Mouse (Mus musculus) forebrain, embryonic 13.5 days (tissue): ENCODE results near the gene Baz2b. TPM values are rescaled to one million over a fixed set of nuclear protein-coding genes. Genes with fewer than 3 reads are reported as not detected.

Experiments used
- ATAC-seq: fragments of 200-750 bp; cut with Nextera tagmentation; 2 replicates; pipeline ENCODE4 v1.8.0; 2017
- H3K27ac ChIP-seq: fragments of 300-500 bp; sonication (generic); 2 replicates; pipeline ENCODE4 v1.5.1; 2015; ENCODE audit warnings: inconsistent platforms, mild to moderate bottlenecking, moderate library complexity
- H3K27me3 ChIP-seq: fragments of 300-500 bp; sonication (generic); 2 replicates; pipeline ENCODE4 v1.6.1; 2015; ENCODE audit warnings: mild to moderate bottlenecking, inconsistent platforms
- H3K36me3 ChIP-seq: fragments of 300-500 bp; sonication (generic); 2 replicates; pipeline ENCODE4 v1.6.1; 2015; ENCODE audit warnings: mild to moderate bottlenecking, inconsistent platforms; ENCODE audit not compliant: poor library complexity, severe bottlenecking
- H3K4me1 ChIP-seq: fragments of 300-500 bp; sonication (generic); 2 replicates; pipeline ENCODE4 v1.6.1; 2015; ENCODE audit warnings: inconsistent platforms
- H3K4me2 ChIP-seq: fragments of 300-500 bp; sonication (generic); 2 replicates; pipeline ENCODE4 v1.6.1; 2015; ENCODE audit warnings: inconsistent platforms, mild to moderate bottlenecking, moderate library complexity
- H3K4me3 ChIP-seq: fragments of 300-500 bp; sonication (generic); 2 replicates; pipeline ENCODE4 v1.5.1; 2015; ENCODE audit warnings: mild to moderate bottlenecking, inconsistent platforms
- H3K9ac ChIP-seq: fragments of 300-500 bp; sonication (generic); 2 replicates; pipeline ENCODE4 v1.6.1; 2015; ENCODE audit warnings: mild to moderate bottlenecking, inconsistent platforms
- H3K9me3 ChIP-seq: fragments of 300-500 bp; sonication (generic); replicated peaks from 2 replicates; pipeline ENCODE4 v1.6.1; 2016; ENCODE audit warnings: inconsistent platforms
- WGBS: fragments of 180-500 bp; shearing (Covaris S2); methylation state at CpG from one replicate; pipeline ENCODE4 v1.1.7; 2015; 5-methylcytosine and 5-hydroxymethylcytosine counted together
- polyA plus RNA-seq: library from polyadenylated mRNA; unstranded; fragments of >200 nt; fragmentation: Nextera tagmentation; extraction: Ambion mirVana; gene quantifications from 2 replicates; pipeline ENCODE4 v1.2.1, GENCODE M21; 2015

Baz2b gene
- polyA plus RNA-seq, 1 experiment from 2014 or later, result 85.7 TPM

DNA sequence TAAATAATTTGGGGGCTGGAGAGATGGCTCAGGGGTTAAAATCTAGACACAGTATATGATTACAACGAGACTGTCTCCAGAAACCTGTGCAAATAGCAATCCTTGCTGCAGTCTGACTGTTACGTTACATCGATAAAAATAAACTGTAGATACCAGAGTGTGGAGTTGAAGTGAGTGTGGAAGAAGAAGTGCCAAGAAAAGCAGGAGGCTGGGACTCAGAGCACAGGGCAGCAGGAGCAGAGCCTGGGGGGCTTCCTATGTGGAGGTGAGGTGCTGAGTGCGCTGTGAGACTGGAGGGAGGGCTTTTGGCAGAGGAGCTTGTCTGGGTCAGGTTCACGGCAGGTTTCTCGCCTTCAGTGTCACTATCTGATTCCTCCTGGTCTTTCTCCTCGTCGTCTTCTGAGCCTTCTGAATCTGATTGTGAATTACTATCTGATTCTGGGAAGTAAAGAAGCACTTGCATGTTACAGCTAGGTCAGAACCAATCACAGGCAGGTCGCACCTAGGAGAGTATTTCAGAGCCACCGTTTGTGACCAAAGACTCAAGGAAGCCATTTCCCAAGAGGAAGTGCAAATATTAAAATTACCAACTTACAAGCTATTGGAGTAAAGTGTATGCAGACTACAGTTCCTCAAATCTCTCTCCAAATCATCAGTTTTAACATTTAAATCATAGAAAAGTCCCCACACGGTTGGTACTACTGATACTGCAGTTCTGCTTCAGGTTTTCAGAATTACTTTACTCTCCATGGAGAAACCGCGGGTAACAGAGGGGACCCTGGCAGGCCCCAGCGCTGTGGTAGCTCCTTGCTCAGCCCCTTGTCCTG is 249.8 kb downstream of the Baz2b start:
- H3K27ac ChIP-seq, result no peak overlapping the region
- WGBS, result 91% methylated on average over 14 of the region's 14 CpGs
- no peak for ATAC-seq
- H3K9ac ChIP-seq, result no peak overlapping the region
- H3K36me3 ChIP-seq, result peaks cover 49% of the 10 kb centered on the region
- no peaks in the 10 kb centered on the region for H3K27me3 ChIP-seq
- peaks cover 7% of the 10 kb centered on the region for H3K4me1 ChIP-seq
- H3K9me3 ChIP-seq, result no peaks in the 10 kb centered on the region
- H3K4me2 ChIP-seq, result no peak overlapping the region
- no peak overlapping the region for H3K4me3 ChIP-seq

DNA sequence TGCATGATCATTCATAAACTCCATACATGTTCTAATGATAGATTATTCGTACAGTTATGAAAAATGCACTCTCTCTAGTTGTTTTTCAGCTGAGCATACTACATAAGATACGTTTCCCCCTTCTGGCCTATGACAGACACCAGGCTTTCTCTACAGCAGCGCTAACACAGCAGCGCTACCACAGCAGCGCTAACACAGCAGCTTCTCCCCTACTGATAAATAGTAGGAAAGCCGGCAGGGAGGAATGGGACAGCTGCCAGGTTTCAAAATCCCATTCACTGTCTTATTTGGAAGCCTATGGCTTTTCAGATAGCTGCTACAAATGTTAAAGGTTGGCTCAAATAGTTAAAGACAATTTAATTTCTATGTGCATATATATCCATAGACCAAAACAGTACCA is 251.1 kb downstream of the Baz2b start:
- no peak overlapping the region for H3K4me2 ChIP-seq
- peaks cover 7% of the 10 kb centered on the region for H3K4me1 ChIP-seq
- no peaks in the 10 kb centered on the region for H3K9me3 ChIP-seq
- no peak overlapping the region for H3K9ac ChIP-seq
- WGBS, result 40% methylated on average over 6 of the region's 6 CpGs
- H3K4me3 ChIP-seq, result no peak overlapping the region
- H3K27me3 ChIP-seq, result no peaks in the 10 kb centered on the region
- peaks cover 53% of the 10 kb centered on the region for H3K36me3 ChIP-seq
- no peak overlapping the region for H3K27ac ChIP-seq
- ATAC-seq, result peak; percentile 48; the same call in 1 of the 2 replicates

DNA sequence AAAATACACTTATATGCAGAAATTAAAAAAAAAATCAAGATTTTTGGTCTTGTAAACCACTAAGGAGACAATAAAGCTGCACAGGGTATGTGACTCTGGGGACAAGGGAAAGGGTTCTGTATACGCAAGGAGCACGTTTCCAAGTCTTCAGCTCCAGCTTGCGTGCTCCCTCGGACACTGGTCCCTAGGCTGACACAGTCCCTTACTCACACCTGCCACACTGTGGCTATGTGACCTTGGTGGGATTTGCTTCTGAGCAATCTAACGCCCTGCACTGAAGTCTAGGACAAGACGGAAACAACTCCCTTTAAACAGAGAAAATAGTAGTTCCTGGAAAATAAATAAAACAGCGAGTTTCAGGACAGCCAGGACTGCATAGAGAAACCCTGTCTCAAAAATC is 253.7 kb downstream of the Baz2b start:
- 90% methylated on average over 7 of the region's 7 CpGs for WGBS

DNA sequence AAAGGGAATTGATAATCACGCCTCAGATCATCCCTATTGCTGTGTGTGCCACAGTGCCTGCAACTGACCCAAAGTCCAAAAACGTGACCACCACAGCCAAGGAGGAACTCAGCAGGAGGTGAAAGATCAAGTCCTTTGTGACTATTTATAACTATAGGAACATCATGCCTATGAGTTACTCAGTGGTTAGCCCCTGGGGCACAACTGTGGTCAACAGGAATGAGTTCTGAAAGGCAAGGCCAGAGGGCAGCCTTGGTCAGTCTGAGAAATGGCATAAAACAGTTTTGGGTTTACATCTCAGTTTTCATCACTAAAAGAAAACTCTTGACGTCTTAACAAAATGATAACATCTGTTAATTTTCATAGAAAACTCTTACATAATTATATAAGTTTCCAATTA is 254.8 kb downstream of the Baz2b start:
- no peak for ATAC-seq
- no peak overlapping the region for H3K4me2 ChIP-seq
- H3K27ac ChIP-seq, result no peak overlapping the region
- 68% methylated on average over 3 of the region's 3 CpGs for WGBS
- H3K36me3 ChIP-seq, result peaks cover 45% of the 10 kb centered on the region
- peaks cover 7% of the 10 kb centered on the region for H3K4me1 ChIP-seq
- H3K27me3 ChIP-seq, result no peaks in the 10 kb centered on the region
- H3K9me3 ChIP-seq, result no peaks in the 10 kb centered on the region
- H3K4me3 ChIP-seq, result no peak overlapping the region
- H3K9ac ChIP-seq, result no peak overlapping the region

More for the DNA sequence above, 253.7 kb downstream of the Baz2b start:
- Histone ChIP-seq H3K4me1 (peaks cover 7% of the 10 kb centered on the region), H3K36me3 (peaks cover 46% of the 10 kb centered on the region), H3K4me2 (no peak overlapping the region), H3K27me3 (no peaks in the 10 kb centered on the region), H3K27ac (no peak overlapping the region), H3K9ac (no peak overlapping the region), H3K9me3 (no peaks in the 10 kb centered on the region), H3K4me3 (no peak overlapping the region)
- no peak for ATAC-seq

DNA sequence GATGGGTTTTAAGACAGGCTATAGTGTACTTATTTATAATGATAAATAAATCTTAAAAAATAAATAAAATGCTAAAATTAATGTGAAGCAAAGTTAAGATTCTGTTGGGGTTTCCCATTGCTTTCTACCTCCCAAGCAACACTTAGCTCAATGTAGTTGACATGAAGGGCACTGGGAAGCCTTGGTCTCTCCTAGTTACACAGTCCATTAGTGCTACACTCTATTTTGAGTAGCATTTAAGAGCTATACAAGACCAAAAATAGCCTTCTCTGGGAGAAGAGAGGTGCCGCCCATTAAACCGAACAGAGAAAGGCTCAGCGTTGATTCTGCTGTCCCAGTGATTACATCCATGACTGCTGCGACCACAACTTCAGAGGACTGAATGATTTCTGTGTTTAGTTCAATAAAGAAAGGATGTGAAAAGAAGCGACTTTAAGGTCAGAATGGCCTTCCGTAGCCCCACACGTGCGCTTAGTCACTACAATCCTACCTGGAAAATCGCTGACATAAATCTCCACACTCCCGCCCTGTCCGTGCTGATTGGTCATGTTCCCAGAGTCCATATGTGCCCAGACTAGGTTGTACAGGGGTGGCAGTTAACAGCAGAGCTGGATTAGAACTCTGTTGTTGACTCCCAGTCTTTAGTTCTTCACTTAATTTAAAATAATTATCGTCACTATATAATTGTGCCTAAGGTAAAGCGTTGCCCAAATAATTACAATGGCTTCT is 257.2 kb downstream of the Baz2b start:
- Histone ChIP-seq H3K4me3 (no peak overlapping the region), H3K9ac (no peak overlapping the region), H3K4me2 (no peak overlapping the region), H3K36me3 (peaks cover 39% of the 10 kb centered on the region), H3K27ac (no peak overlapping the region), H3K9me3 (no peaks in the 10 kb centered on the region), H3K4me1 (no peaks in the 10 kb centered on the region), H3K27me3 (no peaks in the 10 kb centered on the region)
- WGBS, result 94% methylated on average over 13 of the region's 13 CpGs
- no peak for ATAC-seq

DNA sequence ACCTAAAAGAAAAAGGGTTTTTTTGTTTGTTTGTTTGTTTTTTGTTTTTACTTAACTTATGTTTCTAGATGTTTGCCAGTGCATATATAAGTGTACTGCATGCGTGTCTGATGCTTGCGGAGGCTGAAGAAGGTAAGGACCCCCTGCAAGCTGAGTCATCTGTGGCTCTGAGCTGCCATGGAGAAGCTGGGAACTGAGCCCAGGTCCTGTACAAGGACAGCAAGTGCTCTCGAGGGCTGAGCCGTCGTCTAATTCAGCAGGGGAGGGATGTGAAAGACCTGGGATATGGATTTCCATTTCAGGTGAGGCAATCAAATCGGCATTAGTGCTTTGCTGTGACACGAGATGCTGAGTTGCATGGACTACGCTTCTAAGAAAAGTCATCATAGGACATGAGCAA is 257.9 kb downstream of the Baz2b start:
- Histone ChIP-seq H3K27ac (no peak overlapping the region), H3K4me1 (no peaks in the 10 kb centered on the region), H3K36me3 (peaks cover 36% of the 10 kb centered on the region), H3K4me3 (no peak overlapping the region), H3K9me3 (no peaks in the 10 kb centered on the region), H3K9ac (no peak overlapping the region), H3K4me2 (no peak overlapping the region), H3K27me3 (no peaks in the 10 kb centered on the region)
- 88% methylated on average over 8 of the region's 8 CpGs for WGBS
- ATAC-seq, result no peak

DNA sequence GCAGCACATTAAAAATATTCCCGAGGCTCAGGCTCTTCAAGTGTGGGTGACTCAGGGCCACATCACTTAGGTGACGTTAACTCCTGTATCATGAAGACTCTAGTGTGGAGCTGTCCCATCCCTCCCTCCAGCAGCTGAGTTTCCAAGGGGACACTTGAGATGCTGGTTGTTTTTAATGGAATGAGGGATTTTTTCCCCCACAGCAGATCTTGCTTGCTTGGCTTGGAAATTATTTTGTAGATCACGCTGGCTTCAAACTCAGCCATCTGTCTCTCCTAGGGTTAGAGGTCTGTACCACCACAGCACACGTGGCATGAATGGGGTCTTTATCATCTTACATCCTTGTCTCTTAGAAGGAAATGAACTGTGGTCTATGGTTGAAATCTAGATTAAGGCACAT is 258.5 kb downstream of the Baz2b start:
- no peak for ATAC-seq
- H3K9ac ChIP-seq, result no peak overlapping the region
- no peak overlapping the region for H3K4me3 ChIP-seq
- WGBS, result 87% methylated on average over 4 of the region's 4 CpGs
- no peaks in the 10 kb centered on the region for H3K27me3 ChIP-seq
- no peak overlapping the region for H3K27ac ChIP-seq
- H3K36me3 ChIP-seq, result peaks cover 32% of the 10 kb centered on the region
- H3K9me3 ChIP-seq, result no peaks in the 10 kb centered on the region
- H3K4me2 ChIP-seq, result no peak overlapping the region
- no peaks in the 10 kb centered on the region for H3K4me1 ChIP-seq

DNA sequence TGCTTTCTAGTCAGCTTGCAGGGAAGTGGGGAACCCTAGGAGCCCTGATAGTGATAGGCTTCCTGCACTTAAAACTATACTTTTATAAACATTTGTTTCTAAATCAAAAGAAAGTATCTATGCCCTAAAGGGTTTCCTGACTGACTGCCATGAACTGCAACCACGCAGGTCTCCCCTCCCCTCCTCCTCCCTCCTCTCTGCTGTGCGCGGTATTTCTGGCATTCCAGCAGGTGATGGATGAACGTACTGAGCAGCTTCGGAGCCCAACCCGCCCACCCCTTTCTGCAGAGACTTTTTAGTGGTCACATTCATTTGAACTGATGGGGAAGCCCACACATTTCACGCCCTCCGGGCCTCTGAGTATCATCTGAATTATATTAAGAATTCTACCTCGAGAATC is 273.3 kb downstream of the Baz2b start:
- H3K36me3 ChIP-seq, result peaks cover 40% of the 10 kb centered on the region
- H3K27me3 ChIP-seq, result no peaks in the 10 kb centered on the region
- H3K27ac ChIP-seq, result no peak overlapping the region
- 42% methylated on average over 9 of the region's 9 CpGs for WGBS
- H3K4me2 ChIP-seq, result no peak overlapping the region
- no peaks in the 10 kb centered on the region for H3K9me3 ChIP-seq
- no peaks in the 10 kb centered on the region for H3K4me1 ChIP-seq
- no peak for ATAC-seq
- H3K9ac ChIP-seq, result no peak overlapping the region
- no peak overlapping the region for H3K4me3 ChIP-seq

DNA sequence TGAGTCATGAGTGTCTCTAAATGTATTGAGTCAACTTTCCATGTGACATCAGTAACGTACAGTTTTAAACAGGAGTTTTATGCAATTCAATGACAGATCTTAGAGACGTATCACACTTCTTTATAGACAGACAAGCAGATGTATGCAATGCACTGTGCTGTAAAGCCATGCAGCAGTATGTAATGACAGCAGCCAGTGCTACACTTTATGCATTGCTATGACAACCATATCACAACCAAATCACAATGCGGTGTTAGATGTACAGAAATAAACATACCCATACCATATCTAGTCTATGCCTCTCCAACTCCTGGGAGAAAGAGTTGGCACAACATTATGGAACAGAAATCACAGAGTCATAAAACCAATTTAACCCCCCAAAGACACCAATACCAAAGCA is 276.5 kb downstream of the Baz2b start:
- no peak overlapping the region for H3K27ac ChIP-seq
- no peak overlapping the region for H3K4me3 ChIP-seq
- no peak overlapping the region for H3K4me2 ChIP-seq
- H3K9ac ChIP-seq, result no peak overlapping the region
- no peaks in the 10 kb centered on the region for H3K27me3 ChIP-seq
- ATAC-seq, result no peak
- 90% methylated on average over 3 of the region's 3 CpGs for WGBS
- no peaks in the 10 kb centered on the region for H3K9me3 ChIP-seq
- no peaks in the 10 kb centered on the region for H3K4me1 ChIP-seq
- peaks cover 29% of the 10 kb centered on the region for H3K36me3 ChIP-seq

DNA sequence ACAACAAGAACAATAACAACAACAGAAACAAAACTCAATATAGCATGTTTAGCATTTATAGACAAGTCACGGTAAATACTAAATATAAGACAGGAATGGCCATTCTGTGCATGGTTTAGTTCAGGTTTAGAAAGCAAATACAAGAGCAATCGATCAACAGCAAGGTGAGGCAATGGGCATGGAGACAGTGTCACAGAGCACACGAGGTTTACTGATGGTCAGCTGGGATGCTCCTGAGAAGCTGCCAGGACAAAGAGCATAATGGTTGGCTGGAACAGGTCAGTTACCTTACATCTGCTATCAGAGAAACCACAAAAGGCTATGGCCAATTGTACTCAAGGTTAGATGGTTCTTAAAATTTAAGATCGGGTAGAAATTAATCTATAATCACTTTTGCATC is 277.4 kb downstream of the Baz2b start:
- H3K9me3 ChIP-seq, result no peaks in the 10 kb centered on the region
- 95% methylated on average over 4 of the region's 4 CpGs for WGBS
- no peaks in the 10 kb centered on the region for H3K27me3 ChIP-seq
- no peaks in the 10 kb centered on the region for H3K4me1 ChIP-seq
- no peak overlapping the region for H3K4me2 ChIP-seq
- no peak for ATAC-seq
- H3K9ac ChIP-seq, result no peak overlapping the region
- H3K36me3 ChIP-seq, result peaks cover 32% of the 10 kb centered on the region
- H3K4me3 ChIP-seq, result no peak overlapping the region
- no peak overlapping the region for H3K27ac ChIP-seq

DNA sequence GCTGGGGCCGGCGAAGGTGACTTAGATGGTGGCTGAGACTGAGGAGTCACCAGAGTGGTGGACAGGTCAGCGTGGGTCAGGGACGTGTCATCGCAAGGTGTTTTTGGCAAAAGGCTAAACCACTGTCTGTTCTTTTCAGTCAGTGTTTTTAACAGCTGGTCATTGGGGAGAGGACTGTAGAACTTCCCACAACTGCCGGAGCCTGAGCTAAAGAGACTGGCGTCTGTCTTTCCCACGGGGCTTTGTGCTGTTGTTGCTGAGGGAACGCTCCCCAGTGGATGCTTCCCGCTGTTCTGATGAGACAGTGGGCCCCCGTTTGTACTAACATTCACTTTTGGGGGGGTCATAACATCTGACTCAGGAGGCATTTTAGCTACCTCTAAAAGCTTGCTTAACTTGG is 296.0 kb downstream of the Baz2b start:
- no peak for ATAC-seq
- H3K4me2 ChIP-seq, result no peak overlapping the region
- H3K36me3 ChIP-seq, result peaks cover 77% of the 10 kb centered on the region
- H3K27me3 ChIP-seq, result no peaks in the 10 kb centered on the region
- H3K9ac ChIP-seq, result no peak overlapping the region
- no peaks in the 10 kb centered on the region for H3K4me1 ChIP-seq
- no peak overlapping the region for H3K4me3 ChIP-seq
- H3K27ac ChIP-seq, result no peak overlapping the region
- WGBS, result 76% methylated on average over 11 of the region's 11 CpGs
- H3K9me3 ChIP-seq, result no peaks in the 10 kb centered on the region

DNA sequence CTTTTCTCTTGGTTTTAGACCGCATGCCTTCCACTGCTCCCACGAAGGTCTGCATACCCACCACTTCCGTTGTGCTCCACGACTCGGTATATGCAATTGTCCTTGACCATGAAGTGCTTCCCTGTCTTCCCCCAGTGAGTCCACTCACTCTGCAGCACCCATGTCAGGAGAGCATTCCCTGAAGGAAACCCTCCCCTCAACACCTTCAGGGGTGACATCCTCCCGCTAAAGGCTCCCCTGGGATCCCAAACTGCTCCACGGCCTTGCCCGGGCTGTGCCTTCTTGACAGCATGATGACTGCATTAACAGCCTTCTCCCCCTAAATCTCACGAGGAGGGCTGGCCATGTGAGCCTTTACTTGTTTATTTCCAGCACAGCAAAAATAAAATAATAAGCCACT is 301.6 kb downstream of the Baz2b start:
- H3K9me3 ChIP-seq, result no peaks in the 10 kb centered on the region
- no peak overlapping the region for H3K4me3 ChIP-seq
- H3K27ac ChIP-seq, result no peak overlapping the region
- H3K4me2 ChIP-seq, result no peak overlapping the region
- H3K36me3 ChIP-seq, result peaks cover 66% of the 10 kb centered on the region
- no peak overlapping the region for H3K9ac ChIP-seq
- H3K4me1 ChIP-seq, result no peaks in the 10 kb centered on the region
- ATAC-seq, result no peak
- no peaks in the 10 kb centered on the region for H3K27me3 ChIP-seq
- WGBS, result 91% methylated on average over 9 of the region's 9 CpGs
